Mouse (Mus musculus) liver, embryonic 14.5 days (tissue): ENCODE results near the gene Ros1. TPM values are rescaled to one million over a fixed set of nuclear protein-coding genes. Genes with fewer than 3 reads are reported as not detected.
A peak's percentile ranks its signal among the peaks of the same experiment; 100 is the strongest.

Experiments
- ATAC-seq: fragments of 200-750 bp; cut with Nextera tagmentation; 2 replicates; pipeline ENCODE4 v1.8.0; 2017; ENCODE audit warnings: moderate number of reproducible peaks, mild to moderate bottlenecking, moderate library complexity; ENCODE audit not compliant: insufficient read depth
- DNase-seq, 3 experiments: peaks; one replicate each; pipeline ENCODE4 v3.0.0-alpha.2; 2012 to 2013; ENCODE audit warnings: low read depth in 3 of 3, low spot score in 3 of 3
- H3K27ac ChIP-seq: fragments of 300-500 bp; sonication (generic); 2 replicates; pipeline ENCODE4 v1.5.1; 2014; ENCODE audit warnings: moderate library complexity, mild to moderate bottlenecking, control low read depth, inconsistent platforms
- H3K27me3 ChIP-seq: fragments of 300-500 bp; sonication (generic); 2 replicates; pipeline ENCODE4 v1.6.1; 2014; ENCODE audit warnings: mild to moderate bottlenecking, low read length, moderate library complexity; ENCODE audit not compliant: control insufficient read depth, insufficient read depth
- H3K36me3 ChIP-seq: fragments of 300-500 bp; sonication (generic); replicated peaks from 2 replicates; pipeline ENCODE4 v1.6.1; 2014; ENCODE audit warnings: low read depth; ENCODE audit not compliant: control insufficient read depth, insufficient read depth
- H3K4me1 ChIP-seq, 2 experiments: fragments of 200-500 bp in 1 of 2; fragments of 300-500 bp in 1 of 2; sonication (generic) in 1 of 2; replicated peaks; 2 replicates each; pipeline ENCODE4 v1.6.1; 2012 to 2014; ENCODE audit warnings: antibody characterized with exemption in 1 of 2, inconsistent platforms in 1 of 2, low read length in 1 of 2; ENCODE audit not compliant: control insufficient read depth in 2 of 2, insufficient read depth in 2 of 2
- H3K4me2 ChIP-seq: fragments of 300-500 bp; sonication (generic); 2 replicates; pipeline ENCODE4 v1.6.1; 2014; ENCODE audit warnings: low read depth, mild to moderate bottlenecking, control low read depth, moderate library complexity
- H3K4me3 ChIP-seq, 2 experiments: fragments of 200-500 bp in 1 of 2; fragments of 300-500 bp in 1 of 2; sonication (generic) in 1 of 2; 2 replicates each; pipeline ENCODE4 v1.5.1; 2012 to 2014; ENCODE audit warnings: low read depth in 2 of 2, low read length in 2 of 2, mild to moderate bottlenecking in 2 of 2, control low read depth in 1 of 2, inconsistent platforms in 1 of 2, moderate library complexity in 1 of 2; ENCODE audit not compliant: insufficient read depth in 1 of 2
- H3K9ac ChIP-seq: fragments of 300-500 bp; sonication (generic); replicated peaks from 2 replicates; pipeline ENCODE4 v1.6.1; 2014; ENCODE audit warnings: mild to moderate bottlenecking, control low read depth, moderate library complexity
- H3K9me3 ChIP-seq: fragments of 300-500 bp; sonication (generic); 2 replicates; pipeline ENCODE4 v1.6.1; 2016; ENCODE audit warnings: low read length, mixed read lengths; ENCODE audit not compliant: control insufficient read depth
- CTCF ChIP-seq: IDR thresholded peaks from 2 replicates; pipeline ENCODE4 v1.5.1; 2016; ENCODE audit warnings: antibody characterized with exemption, low read depth, control low read depth
- EP300 ChIP-seq: IDR thresholded peaks from 2 replicates; pipeline ENCODE4 v1.6.1; 2016; ENCODE audit warnings: antibody characterized with exemption, low read depth
- WGBS: fragments of 180-500 bp; shearing (Covaris S2); extraction: QIAGEN DNeasy Blood & Tissue Kit; methylation state at CpG from one replicate; pipeline ENCODE4 v1.1.7; 2014; ENCODE audit not compliant: insufficient replicate concordance; 5-methylcytosine and 5-hydroxymethylcytosine counted together
- polyA plus RNA-seq, 2 experiments: library from polyadenylated mRNA; depleted of rRNA in 1 of 2; stranded (reverse) in 1 of 2; unstranded in 1 of 2; fragments of >200 nt; fragmentation: Nextera tagmentation in 1 of 2; extraction: Ambion mirVana in 1 of 2; gene quantifications; 2 replicates each; pipeline versions ENCODE4 v1.2.1 to v1.2.3; 2012 to 2014

Ros1 gene
- polyA plus RNA-seq, 2 experiments: 0.03 to 0.05 TPM

DNA sequence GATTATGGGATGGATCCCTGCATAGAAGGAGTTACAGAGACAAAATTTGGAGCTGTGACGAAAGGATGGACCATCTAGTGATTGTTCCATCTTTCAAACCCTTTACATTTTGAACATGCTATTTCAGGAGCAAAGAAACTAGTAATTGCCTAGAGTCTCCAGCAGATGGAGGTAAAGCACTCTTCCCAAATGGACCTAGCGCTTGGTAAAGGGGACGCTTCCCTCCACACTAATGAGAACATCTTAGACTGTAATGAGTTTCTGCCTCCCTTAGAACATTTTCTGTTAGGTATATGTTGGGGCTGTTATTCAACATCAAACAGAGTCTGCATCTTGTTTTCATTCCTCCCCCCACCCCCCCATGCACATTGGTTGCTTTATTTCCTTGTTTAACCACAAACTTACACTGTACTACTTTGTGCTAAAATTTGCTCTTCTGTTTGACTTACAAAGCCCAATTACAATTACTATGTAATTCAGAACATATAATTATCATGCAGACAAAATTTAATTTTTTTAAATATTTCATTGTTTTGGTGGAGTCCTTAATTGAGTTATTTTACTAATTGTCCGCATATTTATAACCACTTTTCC is 88.8 kb downstream of the Ros1 start:
- Histone ChIP-seq H3K9me3 (no peaks in the 10 kb centered on the region), H3K27me3 (no peaks in the 10 kb centered on the region), H3K36me3 (no peaks in the 10 kb centered on the region), H3K4me2 (no peak overlapping the region), H3K27ac (no peak overlapping the region), H3K4me3 (no peak overlapping the region), H3K9ac (no peak overlapping the region), H3K4me1 (no peaks in the 10 kb centered on the region)
- ATAC-seq (no peak), DNase-seq (peak in 1 of 3 experiments; percentile 1)
- TF ChIP-seq CTCF: peak; percentile 55
- TF ChIP-seq EP300: no peak
- 35% methylated on average over 4 of the region's 4 CpGs for WGBS

- H3K27me3 ChIP-seq: no peaks in the 10 kb centered on the region
- ATAC-seq (no peak), DNase-seq (no peak)
- H3K4me3 ChIP-seq: no peak overlapping the region
- no peaks in the 10 kb centered on the region for H3K36me3 ChIP-seq
- 51% methylated on average over 1 of the region's 1 CpGs for WGBS
- TF ChIP-seq CTCF: no peak
- no peak for TF ChIP-seq EP300
- H3K4me1 ChIP-seq: no peaks in the 10 kb centered on the region
- H3K27ac ChIP-seq: no peak overlapping the region
- H3K9ac ChIP-seq: no peak overlapping the region
- no peaks in the 10 kb centered on the region for H3K9me3 ChIP-seq
- H3K4me2 ChIP-seq: no peak overlapping the region
These were observed 93.8 kb downstream of the Ros1 start for GRCm38 (mm10) chr10:52101273-52101672.

DNA sequence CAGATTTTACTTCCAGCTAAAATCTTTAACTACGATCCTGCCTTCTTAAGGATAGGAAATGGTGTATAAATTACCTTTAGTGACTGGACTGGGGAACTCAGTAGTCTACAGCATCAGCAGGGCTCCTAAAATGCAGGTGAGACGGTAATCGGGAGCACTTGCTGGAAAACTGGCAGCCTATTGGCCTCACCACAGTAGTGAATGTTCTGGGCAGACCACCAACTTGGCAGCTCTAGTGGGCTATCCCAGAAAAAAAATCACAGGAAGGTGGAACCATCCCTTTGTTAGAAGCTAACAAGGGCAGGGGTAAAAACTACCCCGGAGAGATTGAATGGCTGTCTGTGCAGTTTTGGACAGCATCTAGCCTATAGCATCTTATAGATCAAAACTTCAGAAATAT is 102.9 kb downstream of the Ros1 start:
- H3K9me3 ChIP-seq: no peaks in the 10 kb centered on the region
- DNase-seq (no peak), ATAC-seq (no peak)
- H3K4me3 ChIP-seq: no peak overlapping the region
- no peaks in the 10 kb centered on the region for H3K36me3 ChIP-seq
- 76% methylated on average over 4 of the region's 4 CpGs for WGBS
- H3K4me1 ChIP-seq: no peaks in the 10 kb centered on the region
- H3K9ac ChIP-seq: no peak overlapping the region
- no peak overlapping the region for H3K4me2 ChIP-seq
- TF ChIP-seq EP300: no peak
- no peak for TF ChIP-seq CTCF
- H3K27me3 ChIP-seq: no peaks in the 10 kb centered on the region
- H3K27ac ChIP-seq: no peak overlapping the region

GRCm38 (mm10) chr10:52086681-52087080 is 108.4 kb downstream of the Ros1 start:
- ATAC-seq (no peak), DNase-seq (no peak)
- Histone ChIP-seq H3K36me3 (no peaks in the 10 kb centered on the region), H3K4me2 (no peak overlapping the region), H3K9me3 (no peaks in the 10 kb centered on the region), H3K27me3 (no peaks in the 10 kb centered on the region), H3K4me1 (no peaks in the 10 kb centered on the region), H3K9ac (no peak overlapping the region), H3K4me3 (no peak overlapping the region), H3K27ac (no peak overlapping the region)
- TF ChIP-seq EP300: no peak
- no peak for TF ChIP-seq CTCF
- WGBS: 63% methylated on average over 6 of the region's 6 CpGs

- DNase-seq (no peak), ATAC-seq (no peak)
- no peaks in the 10 kb centered on the region for H3K36me3 ChIP-seq
These were observed 122.6 kb downstream of the Ros1 start for GRCm38 (mm10) chr10:52072482-52072881.

More at GRCm38 (mm10) chr10:52072482-52072881, 122.6 kb downstream of the Ros1 start:
- no peaks in the 10 kb centered on the region for H3K9me3 ChIP-seq
- H3K27me3 ChIP-seq: no peaks in the 10 kb centered on the region
- no peak overlapping the region for H3K4me3 ChIP-seq
- no peaks in the 10 kb centered on the region for H3K4me1 ChIP-seq
- H3K4me2 ChIP-seq: no peak overlapping the region
- no peak overlapping the region for H3K27ac ChIP-seq
- H3K9ac ChIP-seq: no peak overlapping the region
- TF ChIP-seq EP300 (no peak), CTCF (no peak)
